Mouse (Mus musculus): ENCODE measurements around the gene Apoh. TPM values are rescaled to one million over a fixed set of nuclear protein-coding genes. Genes with fewer than 3 reads are reported as not detected.

Gene Apoh
- polyA plus RNA-seq (2014; fragmentation: Nextera tagmentation; extraction: Ambion mirVana) = 0.45 TPM in 1 of 2 replicates, not detected in the other

DNA sequence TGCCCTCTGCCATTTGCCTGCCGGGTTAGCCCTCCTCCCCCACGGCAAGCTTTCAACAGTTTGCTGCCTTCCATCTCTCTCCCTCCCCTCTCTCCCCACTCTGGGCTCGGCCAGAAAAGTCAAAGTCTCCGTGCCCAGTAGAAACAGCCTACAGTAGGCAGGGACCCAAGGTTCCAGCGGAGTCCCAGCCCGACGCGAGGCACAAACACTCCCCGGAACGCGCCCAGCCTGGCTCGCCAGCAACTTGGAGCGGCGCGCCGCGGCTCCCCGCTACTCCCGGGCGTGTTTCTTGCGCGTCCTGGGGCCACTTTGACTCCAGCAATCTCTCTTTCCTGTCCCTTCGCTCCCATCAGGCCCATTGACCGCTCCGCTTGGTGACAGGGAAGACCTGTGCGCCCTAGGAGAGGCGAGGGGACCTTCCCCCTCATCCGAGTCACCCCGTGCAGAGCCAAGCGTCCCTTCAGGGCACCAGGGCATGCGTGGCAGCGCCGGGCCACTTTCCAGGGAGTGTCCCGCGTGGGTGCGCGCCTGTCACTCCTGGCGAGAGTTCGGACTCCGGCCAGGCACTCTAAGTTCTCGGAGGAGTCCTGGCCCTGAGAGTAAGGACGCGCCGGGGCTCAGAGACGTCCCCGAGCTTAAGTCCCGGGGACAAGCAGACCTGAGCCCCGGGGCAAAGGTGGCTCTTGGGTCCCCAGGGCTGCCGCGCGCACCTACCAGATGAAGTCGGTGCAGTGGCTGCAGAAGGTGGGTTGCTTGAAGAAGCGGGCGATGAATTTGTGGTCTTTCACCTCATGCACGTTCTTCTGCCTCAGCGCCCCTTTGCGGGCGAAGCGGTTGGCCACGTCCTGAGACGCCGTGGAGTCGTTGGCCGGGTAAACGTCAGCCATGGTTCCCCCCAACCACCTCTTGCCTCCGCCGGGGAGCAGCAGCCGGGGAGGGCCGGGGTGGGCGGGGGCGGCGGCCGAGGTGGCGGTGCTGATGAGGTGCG is at the start of gene Apoh:
Apoh (plus strand) TSS at position 574 of the 988 bp plus-strand sequence.
- Histone ChIP-seq H3K27ac (ENCODE audit: low read depth, low read length) (peak within 1 kb of the TSS; percentile 86), H3K27me3 (ENCODE audit: control insufficient read depth, insufficient read depth, low read length) (no peaks in the 10 kb centered on the region), H3K4me2 (ENCODE audit: low read depth, low read length) (peak within 1 kb of the TSS; percentile 99), H3K4me1 (ENCODE audit: control insufficient read depth, insufficient read depth, low read length) (peaks cover 6% of the 10 kb centered on the region; the same call in 1 of the 2 replicates), H3K9me3 (ENCODE audit: control insufficient read depth, low read length) (no peaks in the 10 kb centered on the region), H3K4me3 (ENCODE audit: low read depth, low read length) (peak within 1 kb of the TSS; percentile 82), H3K9ac (replicated peaks; ENCODE audit: low read depth, low read length) (peak within 1 kb of the TSS; percentile 83), H3K36me3 (ENCODE audit: control insufficient read depth, insufficient read depth, low read length) (no peaks in the 10 kb centered on the region)
- peak; percentile 81 for ATAC-seq (ENCODE audit: low read depth)
- under 1% methylated on average over 58 of the region's 75 CpGs for WGBS

DNA sequence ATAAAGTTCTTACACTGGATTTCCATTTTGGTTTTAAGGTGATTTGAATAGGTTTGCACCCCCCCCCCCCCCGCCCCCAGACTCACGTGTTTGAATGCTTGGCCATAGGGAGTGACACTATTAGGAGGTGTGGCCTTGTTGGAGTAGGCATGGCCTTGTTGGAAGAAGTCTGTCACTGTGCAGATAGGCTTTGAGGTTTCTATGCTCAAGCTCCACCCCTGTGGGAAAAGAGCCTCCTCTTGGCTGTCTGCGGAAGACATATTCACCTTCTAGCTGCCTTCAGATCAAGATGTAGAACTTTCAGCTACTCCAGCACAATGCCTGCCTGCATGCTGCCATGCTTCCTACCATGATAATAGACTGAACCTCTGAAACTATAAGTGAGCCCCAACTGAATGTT is 49.3 kb upstream of the Apoh start:
- H3K4me2 ChIP-seq (ENCODE audit: low read depth, low read length) = no peak overlapping the region
- no peak overlapping the region for H3K27ac ChIP-seq (ENCODE audit: low read depth, low read length)
- H3K4me1 ChIP-seq (ENCODE audit: control insufficient read depth, insufficient read depth, low read length) = no peaks in the 10 kb centered on the region
- ATAC-seq (ENCODE audit: low read depth) = no peak
- no peak overlapping the region for H3K4me3 ChIP-seq (ENCODE audit: low read depth, low read length)
- H3K9ac ChIP-seq (replicated peaks; ENCODE audit: low read depth, low read length) = no peak overlapping the region
- no peaks in the 10 kb centered on the region for H3K9me3 ChIP-seq (ENCODE audit: control insufficient read depth, low read length)
- H3K27me3 ChIP-seq (ENCODE audit: control insufficient read depth, insufficient read depth, low read length) = no peaks in the 10 kb centered on the region
- WGBS = 75% methylated on average over 3 of the region's 3 CpGs
- H3K36me3 ChIP-seq (ENCODE audit: control insufficient read depth, insufficient read depth, low read length) = no peaks in the 10 kb centered on the region

- Histone ChIP-seq H3K9me3 (ENCODE audit: control insufficient read depth, low read length) (no peaks in the 10 kb centered on the region), H3K27ac (ENCODE audit: low read depth, low read length) (no peak overlapping the region), H3K27me3 (ENCODE audit: control insufficient read depth, insufficient read depth, low read length) (no peaks in the 10 kb centered on the region), H3K4me2 (ENCODE audit: low read depth, low read length) (no peak overlapping the region), H3K4me1 (ENCODE audit: control insufficient read depth, insufficient read depth, low read length) (no peaks in the 10 kb centered on the region), H3K9ac (replicated peaks; ENCODE audit: low read depth, low read length) (no peak overlapping the region), H3K36me3 (ENCODE audit: control insufficient read depth, insufficient read depth, low read length) (no peaks in the 10 kb centered on the region), H3K4me3 (ENCODE audit: low read depth, low read length) (no peak overlapping the region)
- ATAC-seq (ENCODE audit: low read depth) = no peak
- 90% methylated on average over 12 of the region's 12 CpGs for WGBS
Measured at GRCm38 (mm10) chr11:108294305-108294813, 48.8 kb upstream of the Apoh start.

DNA sequence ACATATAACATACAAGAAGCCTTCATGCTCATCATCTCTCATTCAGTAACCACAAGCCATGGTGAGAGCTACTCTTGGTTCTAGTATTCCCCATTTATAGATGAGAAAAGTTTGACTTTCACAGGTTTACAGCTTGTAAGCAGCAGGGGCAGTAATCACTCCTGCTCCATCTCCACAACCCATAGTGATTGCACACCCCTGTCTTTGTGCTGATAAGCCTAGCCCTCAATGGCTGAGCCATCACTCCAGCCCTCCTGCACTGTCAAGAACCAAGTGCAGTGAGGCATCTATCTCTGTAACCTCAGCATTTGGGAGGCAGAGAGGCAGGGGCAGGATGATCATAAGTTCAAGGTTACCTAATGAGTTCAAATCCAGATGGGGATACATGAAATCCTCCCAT is 47.8 kb upstream of the Apoh start:
- Histone ChIP-seq H3K4me2 (ENCODE audit: low read depth, low read length) (no peak overlapping the region), H3K9ac (replicated peaks; ENCODE audit: low read depth, low read length) (no peak overlapping the region), H3K4me3 (ENCODE audit: low read depth, low read length) (no peak overlapping the region), H3K4me1 (ENCODE audit: control insufficient read depth, insufficient read depth, low read length) (no peaks in the 10 kb centered on the region), H3K27ac (ENCODE audit: low read depth, low read length) (no peak overlapping the region), H3K36me3 (ENCODE audit: control insufficient read depth, insufficient read depth, low read length) (no peaks in the 10 kb centered on the region), H3K27me3 (ENCODE audit: control insufficient read depth, insufficient read depth, low read length) (no peaks in the 10 kb centered on the region), H3K9me3 (ENCODE audit: control insufficient read depth, low read length) (no peaks in the 10 kb centered on the region)
- no peak for ATAC-seq (ENCODE audit: low read depth)

DNA sequence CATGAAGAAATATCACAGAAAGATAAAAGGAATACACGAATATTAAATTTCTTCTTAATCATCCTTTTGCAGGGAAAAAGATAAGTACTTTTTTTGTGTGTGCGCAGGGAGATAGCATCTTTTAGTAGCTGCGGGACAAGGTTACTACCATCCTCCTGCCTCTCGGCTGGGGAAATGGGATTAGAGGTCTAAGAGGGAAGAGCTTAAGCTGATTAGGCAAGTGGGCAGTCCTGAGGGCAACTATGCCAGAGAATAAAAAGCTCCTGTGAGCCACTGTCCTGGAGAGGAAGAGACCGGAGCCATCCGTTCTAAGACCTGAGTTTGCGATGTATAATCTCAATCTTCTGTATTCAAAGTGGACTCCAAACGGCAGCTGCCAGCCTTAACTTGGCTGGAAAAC is 45.2 kb upstream of the Apoh start:
- Histone ChIP-seq H3K36me3 (ENCODE audit: control insufficient read depth, insufficient read depth, low read length) (no peaks in the 10 kb centered on the region), H3K4me1 (ENCODE audit: control insufficient read depth, insufficient read depth, low read length) (no peaks in the 10 kb centered on the region), H3K27ac (ENCODE audit: low read depth, low read length) (no peak overlapping the region), H3K9ac (replicated peaks; ENCODE audit: low read depth, low read length) (no peak overlapping the region), H3K4me3 (ENCODE audit: low read depth, low read length) (no peak overlapping the region), H3K27me3 (ENCODE audit: control insufficient read depth, insufficient read depth, low read length) (no peaks in the 10 kb centered on the region), H3K9me3 (ENCODE audit: control insufficient read depth, low read length) (no peaks in the 10 kb centered on the region), H3K4me2 (ENCODE audit: low read depth, low read length) (no peak overlapping the region)
- whole genome bisulfite sequencing = 86% methylated on average over 8 of the region's 8 CpGs
- no peak for ATAC-seq (ENCODE audit: low read depth)

DNA sequence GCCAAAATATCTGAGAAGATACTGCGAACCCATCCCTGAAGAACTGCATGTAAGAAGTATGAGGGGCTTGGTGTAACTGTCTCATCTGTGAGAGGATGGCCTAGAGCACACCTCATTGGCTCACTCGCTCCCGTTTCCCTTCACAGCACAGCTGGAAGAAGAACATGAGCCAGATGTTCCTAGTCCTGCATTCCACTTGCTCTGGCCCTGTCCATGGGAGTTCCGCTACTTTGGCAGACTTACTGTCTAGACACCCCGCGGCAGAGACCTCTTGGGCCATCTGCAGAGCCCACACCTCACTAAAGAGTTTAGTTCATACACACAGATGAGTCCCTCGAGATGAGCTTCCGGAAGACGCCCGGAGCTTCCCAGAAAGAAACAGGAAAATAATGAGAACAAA is 43.2 kb upstream of the Apoh start:
- ATAC-seq (ENCODE audit: low read depth) = no peak

GRCm38 (mm10) chr11:108300443-108300842 is 42.7 kb upstream of the Apoh start:
- Histone ChIP-seq H3K9me3 (ENCODE audit: control insufficient read depth, low read length) (no peaks in the 10 kb centered on the region), H3K4me1 (ENCODE audit: control insufficient read depth, insufficient read depth, low read length) (no peaks in the 10 kb centered on the region), H3K27me3 (ENCODE audit: control insufficient read depth, insufficient read depth, low read length) (no peaks in the 10 kb centered on the region), H3K36me3 (ENCODE audit: control insufficient read depth, insufficient read depth, low read length) (no peaks in the 10 kb centered on the region), H3K27ac (ENCODE audit: low read depth, low read length) (no peak overlapping the region), H3K9ac (replicated peaks; ENCODE audit: low read depth, low read length) (no peak overlapping the region), H3K4me3 (ENCODE audit: low read depth, low read length) (no peak overlapping the region), H3K4me2 (ENCODE audit: low read depth, low read length) (no peak overlapping the region)
- ATAC-seq (ENCODE audit: low read depth) = no peak
- 100% methylated on average over 1 of the region's 1 CpGs for WGBS

More for the DNA sequence above, 43.2 kb upstream of the Apoh start:
- H3K4me2 ChIP-seq (ENCODE audit: low read depth, low read length) = no peak overlapping the region
- H3K9ac ChIP-seq (replicated peaks; ENCODE audit: low read depth, low read length) = no peak overlapping the region
- H3K27ac ChIP-seq (ENCODE audit: low read depth, low read length) = no peak overlapping the region
- H3K4me3 ChIP-seq (ENCODE audit: low read depth, low read length) = no peak overlapping the region
- WGBS = 76% methylated on average over 10 of the region's 10 CpGs
- no peaks in the 10 kb centered on the region for H3K36me3 ChIP-seq (ENCODE audit: control insufficient read depth, insufficient read depth, low read length)
- H3K4me1 ChIP-seq (ENCODE audit: control insufficient read depth, insufficient read depth, low read length) = no peaks in the 10 kb centered on the region
- H3K27me3 ChIP-seq (ENCODE audit: control insufficient read depth, insufficient read depth, low read length) = no peaks in the 10 kb centered on the region
- no peaks in the 10 kb centered on the region for H3K9me3 ChIP-seq (ENCODE audit: control insufficient read depth, low read length)

GRCm38 (mm10) chr11:108301036-108301435 is 42.1 kb upstream of the Apoh start:
- Histone ChIP-seq H3K9ac (replicated peaks; ENCODE audit: low read depth, low read length) (no peak overlapping the region), H3K27me3 (ENCODE audit: control insufficient read depth, insufficient read depth, low read length) (no peaks in the 10 kb centered on the region), H3K4me3 (ENCODE audit: low read depth, low read length) (no peak overlapping the region), H3K9me3 (ENCODE audit: control insufficient read depth, low read length) (no peaks in the 10 kb centered on the region), H3K27ac (ENCODE audit: low read depth, low read length) (no peak overlapping the region), H3K36me3 (ENCODE audit: control insufficient read depth, insufficient read depth, low read length) (no peaks in the 10 kb centered on the region), H3K4me1 (ENCODE audit: control insufficient read depth, insufficient read depth, low read length) (no peaks in the 10 kb centered on the region), H3K4me2 (ENCODE audit: low read depth, low read length) (no peak overlapping the region)
- WGBS = 67% methylated on average over 6 of the region's 6 CpGs
- ATAC-seq (ENCODE audit: low read depth) = no peak

GRCm38 (mm10) chr11:108301796-108302490 is 41.2 kb upstream of the Apoh start:
- H3K27me3 ChIP-seq (ENCODE audit: control insufficient read depth, insufficient read depth, low read length) = no peaks in the 10 kb centered on the region
- no peaks in the 10 kb centered on the region for H3K9me3 ChIP-seq (ENCODE audit: control insufficient read depth, low read length)
- no peak overlapping the region for H3K4me3 ChIP-seq (ENCODE audit: low read depth, low read length)
- no peaks in the 10 kb centered on the region for H3K36me3 ChIP-seq (ENCODE audit: control insufficient read depth, insufficient read depth, low read length)
- no peak overlapping the region for H3K27ac ChIP-seq (ENCODE audit: low read depth, low read length)
- no peaks in the 10 kb centered on the region for H3K4me1 ChIP-seq (ENCODE audit: control insufficient read depth, insufficient read depth, low read length)
- no peak for ATAC-seq (ENCODE audit: low read depth)
- 86% methylated on average over 10 of the region's 10 CpGs for whole genome bisulfite sequencing
- no peak overlapping the region for H3K9ac ChIP-seq (replicated peaks; ENCODE audit: low read depth, low read length)
- no peak overlapping the region for H3K4me2 ChIP-seq (ENCODE audit: low read depth, low read length)
